21 mouse cellular contexts compared by ENCODE assay signal in the genomic region with DNA sequence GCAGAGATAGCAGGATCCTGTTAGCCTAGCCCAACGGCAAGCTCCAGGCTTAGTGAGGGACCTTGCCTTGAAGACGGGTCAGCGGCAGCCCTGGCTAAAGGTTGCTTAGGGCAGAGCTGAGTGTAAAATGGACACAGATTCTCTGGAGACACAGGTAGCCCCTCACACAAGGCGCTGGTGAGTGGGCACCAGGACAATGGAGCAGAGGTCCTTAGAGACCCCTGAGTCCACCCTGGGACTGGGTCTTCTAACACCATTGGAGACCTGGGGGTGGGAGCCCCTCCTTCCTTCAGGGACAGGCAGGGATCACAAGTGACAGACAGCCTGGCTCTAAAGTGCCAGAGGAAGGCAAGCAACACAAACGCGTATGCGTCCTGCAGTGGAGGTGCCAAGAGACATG. TPM values are rescaled to one million over a fixed set of nuclear protein-coding genes. Genes with fewer than 3 reads are reported as not detected.
DNase-seq lines count a peak whose midpoint lies in the region; ATAC-seq and TF ChIP-seq lines count a peak whose summit lies in the region.
"Had no signal": no experiment of that assay in that cellular context is flagged by ENCODE, and none has a peak within 500 bp of the region (broad histone marks: within the 10 kb centered on the region; RNA-seq: fewer than 3 reads in every experiment).

No protein-coding gene starts in this region.

- no peaks in the 10 kb centered on the region for H3K36me3 ChIP-seq in forebrain, postnatal 0 days (ENCODE audit: insufficient read depth)
- no peaks in the 10 kb centered on the region for H3K36me3 ChIP-seq in forebrain, embryonic 16.5 days (ENCODE audit: control insufficient read depth, insufficient read depth)
- no peaks in the 10 kb centered on the region for H3K36me3 ChIP-seq in heart, embryonic 14.5 days (ENCODE audit: control insufficient read depth, insufficient read depth, low read length)
- no peaks in the 10 kb centered on the region for H3K36me3 ChIP-seq in myocyte (ENCODE audit: control insufficient read depth, insufficient read depth)
- H3K36me3 ChIP-seq: embryonic facial prominence, embryonic 12.5 days; limb, embryonic 13.5 days; liver, embryonic 12.5 days; midbrain, embryonic 12.5 days had no signal

- H3K4me1 ChIP-seq in forebrain, postnatal 0 days (ENCODE audit: insufficient read depth): no peaks in the 10 kb centered on the region
- H3K4me1 ChIP-seq in forebrain, embryonic 16.5 days (replicated peaks; ENCODE audit: control insufficient read depth, insufficient read depth, low read length): peaks cover 14% of the 10 kb centered on the region
- peaks cover 7 to 9% of the 10 kb centered on the region in 2 experiments; a peak in 2 of 4 replicates for H3K4me1 ChIP-seq in heart, embryonic 14.5 days (ENCODE audit: control insufficient read depth in 2 of 2, insufficient read depth in 2 of 2, low read length in 2 of 2)
- H3K4me1 ChIP-seq: limb, embryonic 13.5 days; liver, embryonic 12.5 days had no signal

- H3K27me3 ChIP-seq in forebrain, postnatal 0 days (ENCODE audit: insufficient read depth, low read length): no peaks in the 10 kb centered on the region
- no peaks in the 10 kb centered on the region for H3K27me3 ChIP-seq in forebrain, embryonic 16.5 days (replicated peaks; ENCODE audit: control insufficient read depth, insufficient read depth, low read length)
- H3K27me3 ChIP-seq in heart, embryonic 14.5 days (ENCODE audit: control insufficient read depth, insufficient read depth, low read length): peaks cover 4% of the 10 kb centered on the region; the same call in 1 of the 2 replicates
- H3K27me3 ChIP-seq in myocyte (ENCODE audit: control insufficient read depth, insufficient read depth, insufficient read length): no peaks in the 10 kb centered on the region
- H3K27me3 ChIP-seq: embryonic facial prominence, embryonic 12.5 days; forebrain, embryonic 13.5 days; midbrain, embryonic 12.5 days; Patski had no signal

- H3K9ac ChIP-seq in forebrain, postnatal 0 days: no peak overlapping the region
- no peak overlapping the region for H3K9ac ChIP-seq in forebrain, embryonic 16.5 days (replicated peaks; ENCODE audit: low read depth, low read length)
- H3K9ac ChIP-seq in heart, embryonic 14.5 days (ENCODE audit: low read length): no peak overlapping the region
- H3K9ac ChIP-seq: embryonic facial prominence, embryonic 12.5 days; forebrain, embryonic 13.5 days; limb, embryonic 13.5 days; liver, embryonic 12.5 days; midbrain, embryonic 12.5 days had no signal

- peak overlapping the region; percentile 17 for H3K4me2 ChIP-seq in forebrain, postnatal 0 days (ENCODE audit: low read depth)
- no peak overlapping the region for H3K4me2 ChIP-seq in forebrain, embryonic 16.5 days (ENCODE audit: low read length)
- H3K4me2 ChIP-seq in heart, embryonic 14.5 days (ENCODE audit: low read length): peak overlapping the region; percentile 15
- H3K4me2 ChIP-seq in myocyte (ENCODE audit: low read depth): peak overlapping the region; percentile 81
- H3K4me2 ChIP-seq: embryonic facial prominence, embryonic 12.5 days; forebrain, embryonic 13.5 days; limb, embryonic 13.5 days; liver, embryonic 12.5 days; midbrain, embryonic 12.5 days had no signal

- no peaks in the 10 kb centered on the region for H3K9me3 ChIP-seq in forebrain, postnatal 0 days (ENCODE audit: low read length)
- no peaks in the 10 kb centered on the region for H3K9me3 ChIP-seq in forebrain, embryonic 16.5 days (ENCODE audit: control insufficient read depth, low read length)
- H3K9me3 ChIP-seq in heart, embryonic 14.5 days (ENCODE audit: control insufficient read depth, low read length): no peaks in the 10 kb centered on the region
- H3K9me3 ChIP-seq: embryonic facial prominence, embryonic 12.5 days; forebrain, embryonic 13.5 days; G1E; liver, embryonic 12.5 days; midbrain, embryonic 12.5 days had no signal

- no peak for TF ChIP-seq CTCF in forebrain, postnatal 0 days (IDR thresholded peaks at IDR 0.05; ENCODE audit: low read depth)
- TF ChIP-seq CTCF in left cerebral cortex, adult 2 months (IDR thresholded peaks at IDR 0.05): no peak

- H3K4me3 ChIP-seq in forebrain, postnatal 0 days (ENCODE audit: low read depth, low read length): no peak overlapping the region
- no peak overlapping the region for H3K4me3 ChIP-seq in forebrain, embryonic 16.5 days (replicated peaks; ENCODE audit: low read length)
- no peak overlapping the region for H3K4me3 ChIP-seq in heart, embryonic 14.5 days (ENCODE audit: control insufficient read depth in 1 of 2, insufficient read depth in 1 of 2, low read depth in 1 of 2, low read length in 2 of 2)
- no peak overlapping the region for H3K4me3 ChIP-seq in left cerebral cortex, adult 2 months
- H3K4me3 ChIP-seq in myocyte: no peak overlapping the region
- H3K4me3 ChIP-seq: embryonic facial prominence, embryonic 12.5 days; forebrain, embryonic 13.5 days; limb, embryonic 13.5 days; liver, embryonic 12.5 days; midbrain, embryonic 12.5 days had no signal

- 80% methylated on average over 7 of the region's 7 CpGs for WGBS in forebrain, postnatal 0 days
- 81% methylated on average over 7 of the region's 7 CpGs for WGBS in forebrain, embryonic 16.5 days
- 64% methylated on average over 7 of the region's 7 CpGs for WGBS in heart, embryonic 14.5 days

- no peaks in the 10 kb centered on the region for H3K79me2 ChIP-seq in myocyte (ENCODE audit: control insufficient read depth, insufficient read depth)

- DNase-seq in forebrain, postnatal 0 days: no peak
- no peak for DNase-seq in heart, postnatal 36 days
- DNase-seq in left cerebral cortex, adult 2 months (ENCODE audit: extremely low spot score in 1 of 2, low spot score in 2 of 2): no peak
- DNase-seq in left cerebral cortex, postnatal 10 days (ENCODE audit: extremely low spot score in 1 of 2, low spot score in 2 of 2): no peak
- DNase-seq: cerebellum, adult 11-12 months; kidney, adult 9 months; kidney, postnatal 14 days; thymus, adult 18-20 months; thymus, postnatal 4 days had no signal

- TF ChIP-seq POLR2A in myocyte (IDR thresholded peaks at IDR 0.05; ENCODE audit: insufficient read length, low read depth): no peak

- H3K27ac ChIP-seq in forebrain, postnatal 0 days (ENCODE audit: low read depth, low read length): no peak overlapping the region
- H3K27ac ChIP-seq in forebrain, embryonic 16.5 days (ENCODE audit: low read length): no peak overlapping the region
- no peak overlapping the region for H3K27ac ChIP-seq in heart, embryonic 14.5 days (replicated peaks in 1 of 2; ENCODE audit: control insufficient read depth in 1 of 2, insufficient read depth in 1 of 2, low read depth in 2 of 2, low read length in 2 of 2)
- peak overlapping the region; percentile 84 for H3K27ac ChIP-seq in left cerebral cortex, adult 2 months
- H3K27ac ChIP-seq: embryonic facial prominence, embryonic 12.5 days; forebrain, embryonic 13.5 days; limb, embryonic 13.5 days; liver, embryonic 12.5 days; midbrain, embryonic 12.5 days had no signal

- H3ac ChIP-seq in myocyte (ENCODE audit: control insufficient read depth, insufficient read length): no peak overlapping the region

- intact Hi-C loops in heart, postnatal 36 days (cut with DNase I): no loop called here
- intact Hi-C loops in left cerebral cortex, adult 2 months (cut with DNase I): loop anchor here (2.0 kb wide), 1 partner anchor 26 kb away; no protein-coding TSS in a partner anchor
- intact Hi-C loops in left cerebral cortex, postnatal 10 days (cut with DNase I): no loop called here

- no peak; the same call in 1 of the 2 replicates for ATAC-seq in forebrain, postnatal 0 days
- ATAC-seq in forebrain, embryonic 16.5 days: no peak
- no peak for ATAC-seq in heart, embryonic 14.5 days (ENCODE audit: insufficient number of reproducible peaks, insufficient read depth, low FRiP score, low read depth)
- ATAC-seq in CD4-positive, CD25-positive, alpha-beta regulatory T cell, adult 4 months: no peak
- ATAC-seq: forebrain, embryonic 13.5 days; intestine, embryonic 16.5 days; liver, embryonic 12.5 days had no signal

RNA-seq across cellular contexts. Expression of a gene that starts 15.5 kb away (rescaled TPM):
- 0.54 and 1.5 TPM in 2 replicates for total RNA-seq in forebrain, postnatal 0 days (2014; rRNA removed)
- polyA plus RNA-seq in forebrain, postnatal 0 days (2015; fragmentation: Nextera tagmentation; extraction: Ambion mirVana): 1.6 and 3.5 TPM in 2 replicates
- polyA plus RNA-seq in forebrain, embryonic 16.5 days (2015; fragmentation: Nextera tagmentation; extraction: Ambion mirVana): 0.72 and 0.96 TPM in 2 replicates
- polyA plus RNA-seq in heart, embryonic 14.5 days (2014; fragmentation: Nextera tagmentation; extraction: Ambion mirVana): 0.43 and 0.66 TPM in 2 replicates
- total RNA-seq in heart, postnatal 36 days (2021): 1 to 10 TPM; 5.1 to 6.2 TPM
- 10 to 100 TPM; 35.2 to 37.1 TPM for total RNA-seq in left cerebral cortex, adult 2 months (2021)
- total RNA-seq in left cerebral cortex, postnatal 10 days (2021): 1 to 10 TPM; 5.9 to 8.3 TPM
- 2.7 TPM for polyA plus RNA-seq in myocyte (2012; fragmentation: generic; extraction: Trizol)
- polyA plus RNA-seq in CD4-positive, CD25-positive, alpha-beta regulatory T cell, adult 4 months (2017; shearing (Covaris generic)): 1 to 10 TPM; 1.8 to 3.7 TPM

RNA-seq across cellular contexts. Expression of a gene that starts 25.2 kb away (rescaled TPM):
- 3.7 and 5.2 TPM in 2 replicates for total RNA-seq in forebrain, postnatal 0 days (2014; rRNA removed)
- polyA plus RNA-seq in forebrain, postnatal 0 days (2015; fragmentation: Nextera tagmentation; extraction: Ambion mirVana): 3.0 and 4.2 TPM in 2 replicates
- polyA plus RNA-seq in forebrain, embryonic 16.5 days (2015; fragmentation: Nextera tagmentation; extraction: Ambion mirVana): 4.6 and 6.4 TPM in 2 replicates
- polyA plus RNA-seq in heart, embryonic 14.5 days (2014; fragmentation: Nextera tagmentation; extraction: Ambion mirVana): 3.2 and 4.0 TPM in 2 replicates
- under 1 TPM; 0.65 to 0.80 TPM for total RNA-seq in heart, postnatal 36 days (2021)
- total RNA-seq in left cerebral cortex, adult 2 months (2021): 1 to 10 TPM; 1.2 TPM
- total RNA-seq in left cerebral cortex, postnatal 10 days (2021): 1 to 10 TPM; 2.6 to 3.7 TPM
- polyA plus RNA-seq in myocyte (2012; fragmentation: generic; extraction: Trizol): 2.1 TPM
- 100 to 1,000 TPM in 1 of 2 experiments, 10 to 100 TPM in 1; 89.8 to 124 TPM for polyA plus RNA-seq in CD4-positive, CD25-positive, alpha-beta regulatory T cell, adult 4 months (2017; shearing (Covaris generic))
- polyA plus RNA-seq: G1E had no signal

RNA-seq across cellular contexts. Expression of a gene that starts 52.1 kb away (rescaled TPM):
- 64.1 and 76.4 TPM in 2 replicates for total RNA-seq in forebrain, postnatal 0 days (2014; rRNA removed)
- 49.4 and 57.2 TPM in 2 replicates for polyA plus RNA-seq in forebrain, postnatal 0 days (2015; fragmentation: Nextera tagmentation; extraction: Ambion mirVana)
- 39.0 and 52.1 TPM in 2 replicates for polyA plus RNA-seq in forebrain, embryonic 16.5 days (2015; fragmentation: Nextera tagmentation; extraction: Ambion mirVana)
- polyA plus RNA-seq in heart, embryonic 14.5 days (2014; fragmentation: Nextera tagmentation; extraction: Ambion mirVana): 7.1 and 7.9 TPM in 2 replicates
- total RNA-seq in heart, postnatal 36 days (2021): 1 to 10 TPM; 6.1 to 6.2 TPM
- total RNA-seq in left cerebral cortex, adult 2 months (2021): 100 to 1,000 TPM; 150 to 170 TPM
- 100 to 1,000 TPM; 118 to 121 TPM for total RNA-seq in left cerebral cortex, postnatal 10 days (2021)
- polyA plus RNA-seq in myocyte (2012; fragmentation: generic; extraction: Trizol): 163 TPM
- 1 to 10 TPM; 1.8 to 2.4 TPM for polyA plus RNA-seq in CD4-positive, CD25-positive, alpha-beta regulatory T cell, adult 4 months (2017; shearing (Covaris generic))

RNA-seq across cellular contexts. Expression of a gene that starts 55.7 kb away (rescaled TPM):
- 793 and 1,371 TPM in 2 replicates for total RNA-seq in forebrain, postnatal 0 days (2014; rRNA removed)
- polyA plus RNA-seq in forebrain, postnatal 0 days (2015; fragmentation: Nextera tagmentation; extraction: Ambion mirVana): 687 and 897 TPM in 2 replicates
- 652 and 659 TPM in 2 replicates for polyA plus RNA-seq in forebrain, embryonic 16.5 days (2015; fragmentation: Nextera tagmentation; extraction: Ambion mirVana)
- polyA plus RNA-seq in heart, embryonic 14.5 days (2014; fragmentation: Nextera tagmentation; extraction: Ambion mirVana): 721 and 767 TPM in 2 replicates
- 100 to 1,000 TPM; 537 to 577 TPM for total RNA-seq in heart, postnatal 36 days (2021)
- 100 to 1,000 TPM; 560 to 591 TPM for total RNA-seq in left cerebral cortex, adult 2 months (2021)
- total RNA-seq in left cerebral cortex, postnatal 10 days (2021): 100 to 1,000 TPM; 571 to 605 TPM
- 2,972 TPM for polyA plus RNA-seq in myocyte (2012; fragmentation: generic; extraction: Trizol)
- polyA plus RNA-seq in CD4-positive, CD25-positive, alpha-beta regulatory T cell, adult 4 months (2017; shearing (Covaris generic)): 1,000 to 10,000 TPM; 3,157 to 3,173 TPM

Comparison
In these comparisons a context has a peak if more than half of its experiments do, and no peak if none do; other contexts are left out.
1. RNA of a gene that starts 25.2 kb away (polyA plus RNA-seq): 89.8 to 124 TPM in CD4-positive, CD25-positive, alpha-beta regulatory T cell, adult 4 months; 4.6 to 6.4 TPM in forebrain, embryonic 16.5 days, 3.0 to 4.2 TPM in forebrain, postnatal 0 days, 3.2 to 4.0 TPM in heart, embryonic 14.5 days and 2.1 TPM in myocyte (single experiment); every median in the first group is over 10 times any median in the second.